Mouse (Mus musculus) C2C12 (cell line): ENCODE measurements around the gene Mrpl47.

ENCODE experiments used
- CTCF ChIP-seq: IDR thresholded peaks from one replicate; pipeline ENCODE4 v1.5.1; 2011; ENCODE audit not compliant: control insufficient read depth, insufficient read depth, insufficient read length
- FOSL1 ChIP-seq: IDR thresholded peaks from one replicate; pipeline ENCODE4 v1.8.0; 2011; ENCODE audit warnings: mild to moderate bottlenecking, low read length; ENCODE audit not compliant: poor library complexity, insufficient read depth, severe bottlenecking
- MYOD1 ChIP-seq: IDR thresholded peaks from one replicate; pipeline ENCODE4 v1.6.1; 2011; ENCODE audit warnings: low read depth; ENCODE audit not compliant: control insufficient read depth, insufficient read length
- MYOG ChIP-seq: IDR thresholded peaks from one replicate; pipeline ENCODE4 v1.6.1; 2011; ENCODE audit not compliant: control insufficient read depth, insufficient read length; ENCODE audit errors: extremely low read depth

- no peak for TF ChIP-seq FOSL1
- TF ChIP-seq CTCF, result no peak
- TF ChIP-seq MYOG, result no peak
- TF ChIP-seq MYOD1, result no peak
Observed at GRCm38 (mm10) chr3:32676393-32676792, 61.0 kb downstream of the Mrpl47 start.
